Mouse (Mus musculus): Measurements from ENCODE around the gene Tgfbrap1. TPM values are rescaled to one million over a fixed set of nuclear protein-coding genes. Genes with fewer than 3 reads are reported as not detected.

The Tgfbrap1 gene
- total RNA-seq, 2 experiments from 2014 or later, result 26.8 to 42.4 TPM

- no peak overlapping the region for H3K4me3 ChIP-seq
- no peak for DNase-seq (ENCODE audit: low spot score in 2 of 2)
- no peak for TF ChIP-seq CTCF (conservative IDR thresholded peaks at IDR 0.05)
- H3K27ac ChIP-seq, result peak overlapping the region; percentile 33; the same call in 1 of the 2 replicates
These were observed 33.2 kb upstream of the Tgfbrap1 start for GRCm38 (mm10) chr1:43131591-43131990.

GRCm38 (mm10) chr1:43130219-43130981, 32.0 kb upstream of the Tgfbrap1 start:
- Histone ChIP-seq H3K27ac (peak overlapping the region; percentile 51; the same call in 1 of the 2 replicates), H3K4me3 (no peak overlapping the region)
- peak; percentile 41 to 43 for DNase-seq (ENCODE audit: low spot score in 2 of 2)
- no peak for TF ChIP-seq CTCF (conservative IDR thresholded peaks at IDR 0.05)

- H3K27ac ChIP-seq, result no peak overlapping the region
- no peak overlapping the region for H3K4me3 ChIP-seq
- no peak for TF ChIP-seq CTCF (conservative IDR thresholded peaks at IDR 0.05)
- no peak for DNase-seq (ENCODE audit: low spot score in 2 of 2)
These were observed 29.6 kb upstream of the Tgfbrap1 start for GRCm38 (mm10) chr1:43127820-43128610.

- Histone ChIP-seq H3K27ac (no peak overlapping the region), H3K4me3 (no peak overlapping the region)
- DNase-seq (ENCODE audit: low spot score in 2 of 2), result no peak
- TF ChIP-seq CTCF (conservative IDR thresholded peaks at IDR 0.05), result no peak
These were observed 28.8 kb upstream of the Tgfbrap1 start for GRCm38 (mm10) chr1:43127196-43127595.

GRCm38 (mm10) chr1:43124726-43125125, 26.3 kb upstream of the Tgfbrap1 start:
- Histone ChIP-seq H3K4me3 (no peak overlapping the region), H3K27ac (no peak overlapping the region)
- no peak for DNase-seq (ENCODE audit: low spot score in 2 of 2)
- TF ChIP-seq CTCF (conservative IDR thresholded peaks at IDR 0.05), result no peak

- no peak for TF ChIP-seq CTCF (conservative IDR thresholded peaks at IDR 0.05)
- no peak for DNase-seq (ENCODE audit: low spot score in 2 of 2)
These were observed 24.2 kb upstream of the Tgfbrap1 start for GRCm38 (mm10) chr1:43122616-43123015.

GRCm38 (mm10) chr1:43120950-43121349, 22.5 kb upstream of the Tgfbrap1 start:
- TF ChIP-seq CTCF (conservative IDR thresholded peaks at IDR 0.05), result no peak
- no peak overlapping the region for H3K27ac ChIP-seq
- DNase-seq (ENCODE audit: low spot score in 2 of 2), result no peak

More at GRCm38 (mm10) chr1:43122616-43123015, 24.2 kb upstream of the Tgfbrap1 start:
- H3K4me3 ChIP-seq, result no peak overlapping the region
- H3K27ac ChIP-seq, result no peak overlapping the region

GRCm38 (mm10) chr1:43117435-43117834, 19.0 kb upstream of the Tgfbrap1 start:
- TF ChIP-seq CTCF (conservative IDR thresholded peaks at IDR 0.05), result no peak
- H3K4me3 ChIP-seq, result no peak overlapping the region
- no peak overlapping the region for H3K27ac ChIP-seq
- no peak for DNase-seq (ENCODE audit: low spot score in 2 of 2)

More at GRCm38 (mm10) chr1:43120950-43121349, 22.5 kb upstream of the Tgfbrap1 start:
- H3K4me3 ChIP-seq, result no peak overlapping the region

- Histone ChIP-seq H3K4me3 (no peak overlapping the region), H3K27ac (no peak overlapping the region)
- peak; percentile 76 for TF ChIP-seq CTCF (conservative IDR thresholded peaks at IDR 0.05)
- peak; percentile 60 to 79 for DNase-seq (ENCODE audit: low spot score in 2 of 2)
These were observed 14.4 kb upstream of the Tgfbrap1 start for GRCm38 (mm10) chr1:43112882-43113281.

- peak; percentile 85 for TF ChIP-seq CTCF (conservative IDR thresholded peaks at IDR 0.05)
- DNase-seq (ENCODE audit: low spot score in 2 of 2), result peak in 1 of 2 experiments; percentile 56
- Histone ChIP-seq H3K4me3 (no peak overlapping the region), H3K27ac (no peak overlapping the region)
These were observed 12.1 kb upstream of the Tgfbrap1 start for GRCm38 (mm10) chr1:43110556-43110955.

- no peak overlapping the region for H3K27ac ChIP-seq
- no peak for TF ChIP-seq CTCF (conservative IDR thresholded peaks at IDR 0.05)
- DNase-seq (ENCODE audit: low spot score in 2 of 2), result no peak
- H3K4me3 ChIP-seq, result no peak overlapping the region
These were observed 10.3 kb upstream of the Tgfbrap1 start for GRCm38 (mm10) chr1:43108729-43109128.

- TF ChIP-seq CTCF (conservative IDR thresholded peaks at IDR 0.05), result no peak
- Histone ChIP-seq H3K27ac (no peak overlapping the region), H3K4me3 (no peak overlapping the region)
- DNase-seq (ENCODE audit: low spot score in 2 of 2), result no peak
These were observed 4.2 kb downstream of the Tgfbrap1 start for GRCm38 (mm10) chr1:43094206-43094605.
